Mouse (Mus musculus) lung, postnatal 0 days (tissue): Measurements from ENCODE around the gene Shld1. TPM values are rescaled to one million over a fixed set of nuclear protein-coding genes. Genes with fewer than 3 reads are reported as not detected.

Experiments
- ATAC-seq: fragments of 200-750 bp; cut with Nextera tagmentation; 2 replicates; pipeline ENCODE4 v1.8.0; 2017; ENCODE audit warnings: moderate library complexity
- DNase-seq: peaks from one replicate; pipeline ENCODE4 v3.0.0-alpha.2; 2016; ENCODE audit warnings: low spot score
- H3K27ac ChIP-seq: fragments of 300-500 bp; sonication (generic); 2 replicates; pipeline ENCODE4 v1.5.1; 2014; ENCODE audit warnings: antibody characterized with exemption, mild to moderate bottlenecking, low read length, mixed read lengths
- H3K27me3 ChIP-seq: fragments of 300-500 bp; sonication (generic); replicated peaks from 2 replicates; pipeline ENCODE4 v1.6.1; 2014; ENCODE audit warnings: low read length, mixed read lengths; ENCODE audit not compliant: insufficient read depth
- H3K36me3 ChIP-seq: fragments of 300-500 bp; sonication (generic); 2 replicates; pipeline ENCODE4 v1.6.1; 2014; ENCODE audit warnings: low read length, mixed read lengths; ENCODE audit not compliant: insufficient read depth
- H3K4me1 ChIP-seq: fragments of 300-500 bp; sonication (generic); 2 replicates; pipeline ENCODE4 v1.6.1; 2014; ENCODE audit warnings: antibody characterized with exemption, low read depth, low read length, mixed read lengths; ENCODE audit not compliant: insufficient read depth
- H3K4me2 ChIP-seq: fragments of 300-500 bp; sonication (generic); replicated peaks from 2 replicates; pipeline ENCODE4 v1.6.1; 2014; ENCODE audit warnings: low read depth, mild to moderate bottlenecking, low read length, moderate library complexity, mixed read lengths
- H3K4me3 ChIP-seq: fragments of 300-500 bp; sonication (generic); 2 replicates; pipeline ENCODE4 v1.5.1; 2014; ENCODE audit warnings: low read depth, low read length
- H3K9ac ChIP-seq: fragments of 300-500 bp; sonication (generic); replicated peaks from 2 replicates; pipeline ENCODE4 v1.6.1; 2014; ENCODE audit warnings: low read depth, mild to moderate bottlenecking
- H3K9me3 ChIP-seq: fragments of 300-500 bp; sonication (generic); 2 replicates; pipeline ENCODE4 v1.6.1; 2016; ENCODE audit warnings: low read length, mixed read lengths
- CTCF ChIP-seq: IDR thresholded peaks from 2 replicates; pipeline ENCODE4 v1.5.1; 2016; ENCODE audit warnings: antibody characterized with exemption, mild to moderate bottlenecking
- EP300 ChIP-seq: IDR thresholded peaks from 2 replicates; pipeline ENCODE4 v1.6.1; 2016; ENCODE audit warnings: antibody characterized with exemption, mild to moderate bottlenecking, control low read depth
- WGBS: fragments of 180-500 bp; shearing (Covaris S2); extraction: QIAGEN DNeasy Blood & Tissue Kit; methylation state at CpG from one replicate; pipeline ENCODE4 v1.1.7; 2014; 5-methylcytosine and 5-hydroxymethylcytosine counted together
- polyA plus RNA-seq: library from polyadenylated mRNA; unstranded; fragments of >200 nt; fragmentation: Nextera tagmentation; extraction: Ambion mirVana; gene quantifications from 2 replicates; pipeline ENCODE4 v1.2.1, GENCODE M21; 2015

Gene Shld1
- polyA plus RNA-seq, 1 experiment from 2014 or later = 17.2 TPM

DNA sequence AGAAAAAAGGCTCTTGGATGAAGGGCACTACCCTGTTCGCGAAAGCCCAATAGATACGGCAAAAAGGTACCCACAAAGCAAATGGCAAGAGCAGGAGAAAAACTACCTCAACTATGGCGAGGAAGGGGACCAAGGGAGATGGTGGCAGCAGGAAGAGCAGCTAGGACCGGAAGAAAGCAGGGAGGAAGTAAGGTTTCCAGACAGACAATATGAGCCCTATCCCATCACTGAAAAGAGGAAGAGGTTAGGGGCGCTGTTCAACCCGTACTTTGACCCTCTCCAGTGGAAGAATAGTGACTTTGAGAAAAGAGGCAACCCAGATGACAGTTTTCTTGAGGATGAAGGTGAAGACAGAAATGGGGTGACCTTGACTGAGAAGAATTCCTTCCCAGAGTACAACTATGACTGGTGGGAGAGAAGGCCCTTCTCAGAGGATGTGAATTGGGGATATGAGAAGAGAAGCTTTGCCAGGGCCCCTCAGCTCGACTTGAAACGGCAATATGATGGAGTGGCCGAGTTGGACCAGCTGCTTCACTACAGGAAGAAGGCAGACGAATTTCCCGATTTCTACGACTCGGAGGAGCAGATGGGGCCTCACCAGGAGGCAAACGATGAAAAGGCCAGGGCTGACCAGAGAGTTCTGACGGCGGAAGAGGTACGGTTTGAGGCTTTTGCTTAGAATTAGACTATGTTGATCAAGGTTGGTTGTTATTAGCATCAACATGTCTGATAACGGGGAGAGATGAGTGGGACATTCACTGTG lies 106.9 kb downstream of the Shld1 start:
- Histone ChIP-seq H3K9ac (no peak overlapping the region), H3K4me2 (no peak overlapping the region), H3K36me3 (no peaks in the 10 kb centered on the region), H3K27ac (no peak overlapping the region), H3K27me3 (no peaks in the 10 kb centered on the region), H3K4me1 (no peaks in the 10 kb centered on the region), H3K4me3 (no peak overlapping the region), H3K9me3 (no peaks in the 10 kb centered on the region)
- no peak for ATAC-seq
- WGBS = 78% methylated on average over 19 of the region's 19 CpGs
- TF ChIP-seq EP300 (no peak), CTCF (no peak)
- DNase-seq = no peak

GRCm38 (mm10) chr2:132794204-132794586 lies 107.5 kb downstream of the Shld1 start:
- no peak overlapping the region for H3K4me3 ChIP-seq
- no peaks in the 10 kb centered on the region for H3K27me3 ChIP-seq
- no peak overlapping the region for H3K27ac ChIP-seq
- H3K9me3 ChIP-seq = no peaks in the 10 kb centered on the region
- no peak overlapping the region for H3K9ac ChIP-seq
- WGBS = 80% methylated on average over 7 of the region's 7 CpGs
- H3K4me1 ChIP-seq = no peaks in the 10 kb centered on the region
- no peaks in the 10 kb centered on the region for H3K36me3 ChIP-seq
- DNase-seq (no peak), ATAC-seq (no peak)
- TF ChIP-seq CTCF (no peak), EP300 (no peak)
- no peak overlapping the region for H3K4me2 ChIP-seq

Other genes with a start within 250 kb of the Shld1 start
- gene Gpcpd1, start 99.2 kb upstream of the Shld1 start, polyA plus RNA-seq = 47.9 and 52.2 TPM in 2 replicates
- gene Chgb, start 94.3 kb downstream of the Shld1 start, polyA plus RNA-seq = 0.19 and 0.30 TPM in 2 replicates
- gene Trmt6, start 129.1 kb downstream of the Shld1 start, polyA plus RNA-seq = 17.7 and 20.6 TPM in 2 replicates
- 2.4 and 2.5 TPM in 2 replicates for gene Mcm8, start 129.2 kb downstream of the Shld1 start, polyA plus RNA-seq
- gene Crls1, start 159.7 kb downstream of the Shld1 start, polyA plus RNA-seq = 19.0 and 19.3 TPM in 2 replicates
- 8.0 and 9.2 TPM in 2 replicates for gene Lrrn4, start 194.0 kb downstream of the Shld1 start, polyA plus RNA-seq